Mouse (Mus musculus) embryonic facial prominence, embryonic 12.5 days (tissue): ENCODE measurements around the gene Daam2. TPM values are rescaled to one million over a fixed set of nuclear protein-coding genes. Genes with fewer than 3 reads are reported as not detected.

Experiments used
- ATAC-seq: fragments of 200-750 bp; cut with Nextera tagmentation; 2 replicates; pipeline ENCODE4 v1.8.0; 2017; ENCODE audit not compliant: insufficient number of reproducible peaks, insufficient read depth, low FRiP score, low TSS enrichment
- H3K27ac ChIP-seq: fragments of 300-500 bp; sonication (generic); 2 replicates; pipeline ENCODE4 v1.5.1; 2016; ENCODE audit warnings: mild to moderate bottlenecking
- H3K27me3 ChIP-seq: fragments of 300-500 bp; sonication (generic); 2 replicates; pipeline ENCODE4 v1.6.1; 2016; ENCODE audit warnings: mild to moderate bottlenecking, moderate library complexity
- H3K36me3 ChIP-seq: fragments of 300-500 bp; sonication (generic); 2 replicates; pipeline ENCODE4 v1.6.1; 2016; ENCODE audit warnings: mild to moderate bottlenecking
- H3K4me1 ChIP-seq: fragments of 300-500 bp; sonication (generic); 2 replicates; pipeline ENCODE4 v1.6.1; 2016
- H3K4me2 ChIP-seq: fragments of 300-500 bp; sonication (generic); replicated peaks from 2 replicates; pipeline ENCODE4 v1.6.1; 2016; ENCODE audit warnings: mild to moderate bottlenecking, moderate library complexity
- H3K4me3 ChIP-seq: fragments of 300-500 bp; sonication (generic); 2 replicates; pipeline ENCODE4 v1.5.1; 2016; ENCODE audit warnings: mild to moderate bottlenecking
- H3K9ac ChIP-seq: fragments of 300-500 bp; sonication (generic); 2 replicates; pipeline ENCODE4 v1.6.1; 2016; ENCODE audit warnings: mild to moderate bottlenecking, moderate library complexity
- H3K9me3 ChIP-seq: fragments of 300-500 bp; sonication (generic); 2 replicates; pipeline ENCODE4 v1.6.1; 2016; ENCODE audit warnings: mild to moderate bottlenecking, moderate library complexity
- WGBS: fragments of 180-500 bp; shearing (Covaris S2); methylation state at CpG from one replicate; pipeline ENCODE4 v1.1.7; 2016; 5-methylcytosine and 5-hydroxymethylcytosine counted together
- polyA plus RNA-seq: library from polyadenylated mRNA; unstranded; fragments of >200 nt; fragmentation: Nextera tagmentation; extraction: Ambion mirVana; gene quantifications from 2 replicates; pipeline ENCODE4 v1.2.1, GENCODE M21; 2016

Gene Daam2
- polyA plus RNA-seq, 1 experiment from 2014 or later: 12.4 TPM

GRCm38 (mm10) chr17:49429471-49430129 is 134.5 kb downstream of the Daam2 start:
- H3K4me1 ChIP-seq: peaks cover 23% of the 10 kb centered on the region
- no peak overlapping the region for H3K27ac ChIP-seq
- no peaks in the 10 kb centered on the region for H3K27me3 ChIP-seq
- no peak for ATAC-seq
- H3K9me3 ChIP-seq: no peaks in the 10 kb centered on the region
- peak overlapping the region; percentile 76 for H3K4me2 ChIP-seq
- H3K36me3 ChIP-seq: peaks cover 14% of the 10 kb centered on the region
- peak overlapping the region; percentile 72 for H3K4me3 ChIP-seq
- WGBS: 90% methylated on average over 6 of the region's 6 CpGs
- 0 out of 2 replicates have a peak overlapping the region, but pooled peaks have one; percentile 80 for H3K9ac ChIP-seq

GRCm38 (mm10) chr17:49428751-49429415 is 135.3 kb downstream of the Daam2 start:
- H3K36me3 ChIP-seq: peaks cover 8% of the 10 kb centered on the region; the same call in 1 of the 2 replicates
- 0 out of 2 replicates have a peak, but pooled peaks have one; percentile 1 for ATAC-seq
- peaks cover 23% of the 10 kb centered on the region for H3K4me1 ChIP-seq
- peak overlapping the region; percentile 76 for H3K4me2 ChIP-seq
- H3K9me3 ChIP-seq: no peaks in the 10 kb centered on the region
- H3K27me3 ChIP-seq: no peaks in the 10 kb centered on the region
- H3K27ac ChIP-seq: no peak overlapping the region
- H3K9ac ChIP-seq: peak overlapping the region; percentile 80
- WGBS: 54% methylated on average over 13 of the region's 13 CpGs
- H3K4me3 ChIP-seq: peak overlapping the region; percentile 72

DNA sequence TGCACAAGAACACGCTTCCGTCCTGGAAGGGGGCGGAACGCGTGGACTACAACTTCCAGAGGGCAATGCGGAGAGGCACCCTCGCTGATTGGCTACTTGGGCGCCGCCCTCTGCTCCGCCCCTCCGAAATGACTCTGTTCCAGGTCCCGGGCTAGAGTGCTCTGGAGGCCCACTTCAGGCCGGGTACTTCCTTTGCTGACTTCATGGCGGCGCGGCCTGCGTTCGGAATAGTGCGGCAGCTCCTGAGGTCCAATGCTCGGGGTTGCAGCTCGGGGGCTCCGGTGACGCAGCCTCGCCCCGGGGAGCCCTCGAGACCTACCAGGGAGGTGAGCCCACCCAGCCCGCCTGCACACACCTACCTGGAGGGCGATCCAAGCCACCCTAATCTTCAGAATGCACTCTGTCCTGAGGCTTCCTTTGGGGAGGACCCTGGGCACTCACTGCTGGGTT is 135.9 kb downstream of the Daam2 start, which contains the start of gene Mocs1:
Gene Mocs1, plus strand, starts transcription at position 124 of the 450 bp plus-strand sequence.
- H3K4me2 ChIP-seq: peak within 1 kb of the TSS; percentile 76
- no peak within 1 kb of the TSS for H3K27ac ChIP-seq
- WGBS: under 1% methylated on average over 28 of the region's 28 CpGs

GRCm38 (mm10) chr17:49427631-49428238 is 136.4 kb downstream of the Daam2 start:
- Histone ChIP-seq H3K4me3 (peak overlapping the region; percentile 72), H3K9ac (no peak overlapping the region), H3K27ac (no peak overlapping the region), H3K27me3 (no peaks in the 10 kb centered on the region), H3K4me1 (peaks cover 23% of the 10 kb centered on the region), H3K4me2 (peak overlapping the region; percentile 76), H3K36me3 (no peaks in the 10 kb centered on the region), H3K9me3 (no peaks in the 10 kb centered on the region)
- no peak for ATAC-seq
- 15% methylated on average over 9 of the region's 9 CpGs for WGBS

More for the DNA sequence above, 135.9 kb downstream of the Daam2 start, which contains the start of gene Mocs1:
- peak within 1 kb of the TSS; percentile 72 for H3K4me3 ChIP-seq
- H3K9me3 ChIP-seq: no peaks in the 10 kb centered on the region
- peaks cover 23% of the 10 kb centered on the region for H3K4me1 ChIP-seq
- peak; percentile 99 for ATAC-seq
- 0 out of 2 replicates have a peak, but pooled peaks cover 1% of the 10 kb centered on the region for H3K36me3 ChIP-seq
- no peaks in the 10 kb centered on the region for H3K27me3 ChIP-seq
- H3K9ac ChIP-seq: peak within 1 kb of the TSS; percentile 80

DNA sequence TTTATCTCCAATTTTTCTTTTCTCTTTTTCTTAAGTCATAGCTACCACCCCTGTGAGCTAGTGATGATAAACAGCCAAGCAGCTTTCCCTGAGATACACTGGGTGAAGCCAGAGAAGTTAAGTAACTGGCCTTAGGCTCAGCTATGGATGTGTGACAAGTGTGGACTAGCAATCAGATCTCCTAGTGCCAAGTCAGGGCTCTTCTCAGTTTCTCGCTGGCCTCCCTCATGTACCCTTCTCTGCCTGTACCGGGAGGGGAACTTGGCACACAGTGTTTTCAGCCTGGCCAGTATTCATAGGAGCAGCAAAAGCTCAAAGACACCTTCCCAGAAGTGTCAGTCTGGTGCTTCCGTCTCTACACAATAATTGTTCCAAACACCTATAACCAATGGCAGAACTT is 140.3 kb downstream of the Daam2 start:
- peaks cover 6% of the 10 kb centered on the region for H3K4me1 ChIP-seq
- H3K9ac ChIP-seq: no peak overlapping the region
- no peak overlapping the region for H3K4me3 ChIP-seq
- no peaks in the 10 kb centered on the region for H3K27me3 ChIP-seq
- 94% methylated on average over 3 of the region's 3 CpGs for WGBS
- no peak overlapping the region for H3K4me2 ChIP-seq
- no peaks in the 10 kb centered on the region for H3K9me3 ChIP-seq
- H3K27ac ChIP-seq: no peak overlapping the region
- H3K36me3 ChIP-seq: no peaks in the 10 kb centered on the region
- ATAC-seq: no peak

- H3K9ac ChIP-seq: no peak overlapping the region
- no peaks in the 10 kb centered on the region for H3K36me3 ChIP-seq
- H3K4me3 ChIP-seq: no peak overlapping the region
- no peak overlapping the region for H3K27ac ChIP-seq
- 77% methylated on average over 2 of the region's 2 CpGs for WGBS
- H3K4me1 ChIP-seq: peaks cover 4% of the 10 kb centered on the region; the same call in 1 of the 2 replicates
- H3K9me3 ChIP-seq: no peaks in the 10 kb centered on the region
- H3K4me2 ChIP-seq: no peak overlapping the region
- H3K27me3 ChIP-seq: no peaks in the 10 kb centered on the region
- no peak for ATAC-seq
Measured at GRCm38 (mm10) chr17:49423067-49423325, 141.1 kb downstream of the Daam2 start.

GRCm38 (mm10) chr17:49422286-49423066 is 141.7 kb downstream of the Daam2 start:
- 63% methylated on average over 3 of the region's 3 CpGs for WGBS
- no peak overlapping the region for H3K27ac ChIP-seq
- no peak overlapping the region for H3K4me2 ChIP-seq
- no peak overlapping the region for H3K4me3 ChIP-seq
- H3K27me3 ChIP-seq: no peaks in the 10 kb centered on the region
- no peak overlapping the region for H3K9ac ChIP-seq
- no peaks in the 10 kb centered on the region for H3K36me3 ChIP-seq
- peaks cover 4% of the 10 kb centered on the region; the same call in 1 of the 2 replicates for H3K4me1 ChIP-seq
- H3K9me3 ChIP-seq: no peaks in the 10 kb centered on the region
- ATAC-seq: no peak

GRCm38 (mm10) chr17:49419813-49420212 is 144.3 kb downstream of the Daam2 start:
- no peak for ATAC-seq
- 54% methylated on average over 6 of the region's 6 CpGs for WGBS

DNA sequence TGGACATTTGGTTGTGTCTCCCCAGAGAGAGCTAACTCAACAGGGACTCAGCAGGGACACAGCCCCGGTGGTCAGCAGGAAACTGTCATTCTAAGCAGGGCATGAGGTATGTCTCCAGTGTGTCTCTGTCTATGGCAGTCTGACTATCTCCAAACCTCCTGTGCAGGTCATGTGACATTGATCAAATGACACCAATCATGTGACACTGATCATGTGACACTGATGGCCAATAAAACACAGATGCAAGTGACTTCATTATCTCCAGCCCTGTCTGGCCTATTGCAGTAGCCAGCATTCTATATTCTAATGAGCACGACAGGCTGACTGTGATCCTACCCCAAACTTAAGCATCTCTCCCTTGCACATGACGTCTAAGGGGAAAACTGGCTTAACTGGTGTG is 147.9 kb downstream of the Daam2 start:
- Histone ChIP-seq H3K36me3 (no peaks in the 10 kb centered on the region), H3K27ac (no peak overlapping the region), H3K9me3 (no peaks in the 10 kb centered on the region), H3K9ac (no peak overlapping the region), H3K4me1 (peaks cover 4% of the 10 kb centered on the region; the same call in 1 of the 2 replicates), H3K4me2 (no peak overlapping the region), H3K4me3 (no peak overlapping the region), H3K27me3 (no peaks in the 10 kb centered on the region)
- ATAC-seq: no peak
- WGBS: 72% methylated on average over 3 of the region's 3 CpGs

More at GRCm38 (mm10) chr17:49419813-49420212, 144.3 kb downstream of the Daam2 start:
- Histone ChIP-seq H3K4me1 (peaks cover 4% of the 10 kb centered on the region; the same call in 1 of the 2 replicates), H3K9me3 (no peaks in the 10 kb centered on the region), H3K36me3 (no peaks in the 10 kb centered on the region), H3K27me3 (no peaks in the 10 kb centered on the region), H3K9ac (no peak overlapping the region), H3K4me3 (no peak overlapping the region), H3K4me2 (no peak overlapping the region), H3K27ac (no peak overlapping the region)

GRCm38 (mm10) chr17:49413554-49413953 is 150.6 kb downstream of the Daam2 start:
- no peaks in the 10 kb centered on the region for H3K27me3 ChIP-seq
- H3K9me3 ChIP-seq: no peaks in the 10 kb centered on the region
- no peaks in the 10 kb centered on the region for H3K36me3 ChIP-seq
- no peak overlapping the region for H3K4me2 ChIP-seq
- no peak for ATAC-seq
- H3K9ac ChIP-seq: no peak overlapping the region
- WGBS: 65% methylated on average over 3 of the region's 3 CpGs
- H3K4me3 ChIP-seq: no peak overlapping the region
- no peak overlapping the region for H3K27ac ChIP-seq
- H3K4me1 ChIP-seq: no peaks in the 10 kb centered on the region

DNA sequence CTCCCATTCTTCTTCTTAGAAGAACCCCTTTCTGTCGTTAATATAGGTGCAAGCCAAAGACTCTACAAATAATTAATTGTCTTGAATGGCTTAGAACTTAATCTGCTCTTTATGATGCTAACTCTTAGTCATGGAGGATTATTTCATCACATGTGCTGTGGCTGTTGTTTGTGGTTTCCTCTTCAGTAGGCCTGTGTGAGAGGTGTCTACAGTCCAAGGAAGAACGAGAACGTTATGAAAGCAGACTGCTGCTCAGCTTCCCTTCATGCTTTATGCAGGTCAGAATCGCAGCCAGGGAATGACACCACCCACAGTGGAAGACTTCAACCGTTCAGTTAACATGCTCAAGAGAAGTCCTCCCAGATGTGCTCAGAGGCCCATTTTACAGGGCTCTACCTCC is 151.2 kb downstream of the Daam2 start:
- Histone ChIP-seq H3K27ac (no peak overlapping the region), H3K4me3 (no peak overlapping the region)

More for the DNA sequence above, 151.2 kb downstream of the Daam2 start:
- Histone ChIP-seq H3K4me2 (no peak overlapping the region), H3K27me3 (no peaks in the 10 kb centered on the region), H3K9ac (no peak overlapping the region), H3K4me1 (no peaks in the 10 kb centered on the region), H3K9me3 (no peaks in the 10 kb centered on the region), H3K36me3 (no peaks in the 10 kb centered on the region)
- ATAC-seq: no peak
- 85% methylated on average over 5 of the region's 5 CpGs for WGBS
